Mouse (Mus musculus): Measurements from ENCODE around the gene Ecel1.

The Ecel1 gene

DNA sequence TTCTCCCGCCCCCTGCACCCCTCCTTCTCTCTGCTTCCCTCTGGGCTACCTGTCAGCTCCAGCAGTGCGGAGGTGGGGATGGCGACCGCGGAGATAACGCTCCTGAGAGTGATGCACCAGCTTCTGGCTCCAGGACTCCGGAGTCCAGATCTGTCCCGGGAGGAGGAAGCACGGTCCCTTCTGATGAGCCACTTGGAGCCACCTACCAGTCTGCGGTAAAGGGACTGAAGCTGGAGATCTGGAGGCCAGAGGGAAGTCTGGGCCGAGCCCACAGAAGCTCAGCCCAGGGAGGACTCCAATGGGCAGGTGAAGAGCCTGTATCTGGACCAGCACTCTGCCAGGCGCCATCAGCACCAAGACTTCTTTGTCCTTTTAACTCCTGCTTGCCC lies at the start of gene Ecel1:
Gene Ecel1, minus strand, starts transcription at position 323 of the 389 bp plus-strand sequence.
- DNase-seq (ENCODE audit: low spot score): no peak

DNA sequence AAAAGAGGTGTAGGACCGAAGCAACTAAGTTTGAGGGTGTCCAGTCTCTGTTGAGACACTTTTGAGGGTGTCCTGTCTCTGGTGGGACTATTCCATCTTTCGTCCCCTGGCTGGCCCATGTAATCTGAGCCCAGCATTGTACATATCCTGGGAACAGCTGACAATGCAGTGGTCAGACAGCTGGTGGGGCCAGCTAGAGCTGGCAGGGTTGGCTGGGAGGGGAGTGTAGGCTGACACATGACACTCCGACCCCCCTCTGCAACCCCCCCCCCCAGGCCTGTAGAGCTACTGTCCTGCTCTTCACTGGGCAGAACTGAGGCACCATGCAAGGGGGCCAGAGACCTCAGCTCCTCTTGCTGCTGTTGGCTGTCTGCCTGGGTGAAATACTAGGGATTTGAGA lies 49.2 kb upstream of the Ecel1 start:
- no peak for DNase-seq (ENCODE audit: low spot score)

DNA sequence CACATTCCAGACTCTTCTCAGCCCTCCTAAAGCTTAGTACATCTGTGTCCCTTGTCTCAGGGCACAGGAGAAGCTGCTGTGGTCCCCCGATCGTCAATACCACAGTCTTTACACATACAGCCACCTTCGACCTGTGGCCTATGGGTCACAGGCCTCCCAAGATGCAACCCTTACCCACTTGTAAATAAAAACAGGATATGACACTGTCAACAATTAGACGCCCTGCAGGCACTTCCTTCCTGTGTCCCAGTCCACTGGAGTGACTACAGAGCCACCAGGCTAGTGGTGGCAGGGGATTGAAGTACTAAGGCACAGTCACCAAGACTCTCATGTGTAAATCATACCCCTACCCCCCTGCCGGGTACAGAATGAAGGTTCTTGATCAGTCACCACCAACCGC lies 48.7 kb upstream of the Ecel1 start:
- DNase-seq (ENCODE audit: low spot score): no peak

DNA sequence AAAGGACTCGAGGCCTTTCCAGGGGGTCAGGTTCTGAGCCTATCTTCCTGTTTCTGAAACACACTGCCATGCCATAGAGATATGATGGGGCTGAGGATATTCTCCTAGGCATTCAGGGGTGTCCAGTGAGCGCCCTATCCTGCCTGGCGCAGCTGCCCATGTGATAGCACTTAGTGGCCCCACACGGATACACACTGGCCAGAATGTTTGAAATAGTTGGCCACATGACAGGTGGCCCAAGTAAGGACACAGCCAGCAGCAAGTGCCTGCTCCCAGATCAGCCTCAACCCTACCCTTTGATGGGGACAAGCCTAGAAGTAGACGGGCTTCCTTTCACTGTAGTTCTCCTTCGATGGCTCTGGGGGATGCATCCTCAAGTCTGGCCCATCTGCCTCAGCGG lies 48.1 kb upstream of the Ecel1 start, which contains the start of gene Chrng:
Gene Chrng, plus strand, starts transcription at position 193 of the 400 bp plus-strand sequence.
- DNase-seq (ENCODE audit: low spot score): no peak

DNA sequence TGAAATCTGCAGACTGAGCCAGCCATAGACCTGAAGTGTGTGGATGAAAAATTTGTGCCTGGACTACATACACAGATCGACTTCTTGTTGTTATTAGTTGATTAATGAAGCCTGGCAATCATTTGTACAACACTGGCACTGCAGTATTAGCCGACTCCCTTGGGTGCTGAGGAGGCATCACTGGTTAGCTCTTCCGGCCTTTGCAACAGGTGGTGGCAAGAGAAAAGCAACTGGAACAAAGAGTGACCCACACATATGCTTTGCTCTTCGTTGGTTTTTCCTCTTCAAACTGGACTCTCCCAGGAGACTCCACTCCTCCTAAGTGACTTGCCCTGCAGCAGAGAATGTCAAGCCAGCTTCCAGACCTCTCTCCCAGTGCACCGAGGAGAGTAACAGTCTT lies 47.5 kb upstream of the Ecel1 start:
- no peak for DNase-seq (ENCODE audit: low spot score)

DNA sequence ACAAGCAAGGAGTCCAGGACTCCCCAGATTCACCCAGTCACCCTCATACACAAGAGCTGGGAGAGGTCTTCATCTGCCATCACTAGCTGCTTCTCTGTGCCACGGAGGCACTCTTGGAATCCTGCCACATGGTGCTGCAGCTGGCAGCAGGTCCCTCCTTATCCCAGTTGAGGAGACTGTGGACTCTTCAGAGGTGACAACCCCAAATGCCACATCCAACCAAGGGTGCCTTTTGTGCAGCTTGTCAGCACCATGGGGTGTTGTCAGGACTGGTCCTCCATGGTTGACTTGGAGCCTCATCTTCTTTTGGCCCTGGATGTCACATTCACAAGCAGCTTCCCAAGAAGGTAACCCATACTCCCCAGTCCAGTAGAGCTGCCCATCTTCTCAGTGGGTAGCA lies 45.5 kb upstream of the Ecel1 start:
- DNase-seq (ENCODE audit: low spot score): no peak

- DNase-seq (ENCODE audit: low spot score): no peak
Observed at GRCm38 (mm10) chr1:87200811-87201210, 44.5 kb upstream of the Ecel1 start.

GRCm38 (mm10) chr1:87198119-87199065 lies 42.1 kb upstream of the Ecel1 start:
- no peak for DNase-seq (ENCODE audit: low spot score)

DNA sequence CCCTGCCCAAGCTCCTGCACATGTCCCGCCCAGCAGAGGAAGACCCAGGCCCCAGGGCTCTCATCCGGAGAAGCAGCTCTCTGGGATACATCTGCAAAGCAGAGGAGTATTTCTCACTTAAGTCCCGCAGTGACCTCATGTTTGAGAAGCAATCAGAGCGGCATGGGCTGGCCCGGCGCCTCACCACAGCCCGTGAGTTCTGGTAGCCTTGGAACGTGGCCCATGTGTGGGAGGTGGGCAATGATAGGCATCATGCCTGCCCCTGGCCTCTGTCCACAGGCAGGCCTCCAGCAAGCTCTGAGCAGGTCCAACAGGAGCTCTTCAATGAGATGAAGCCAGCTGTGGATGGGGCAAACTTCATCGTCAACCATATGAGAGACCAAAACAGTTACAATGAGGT lies 41.0 kb upstream of the Ecel1 start:
- DNase-seq (ENCODE audit: low spot score): no peak

- no peak for DNase-seq (ENCODE audit: low spot score)
Observed at GRCm38 (mm10) chr1:87190429-87190828, 34.1 kb upstream of the Ecel1 start, which contains the start of gene Chrnd. Gene Chrnd, plus strand, starts transcription at chr1:87190607.

DNA sequence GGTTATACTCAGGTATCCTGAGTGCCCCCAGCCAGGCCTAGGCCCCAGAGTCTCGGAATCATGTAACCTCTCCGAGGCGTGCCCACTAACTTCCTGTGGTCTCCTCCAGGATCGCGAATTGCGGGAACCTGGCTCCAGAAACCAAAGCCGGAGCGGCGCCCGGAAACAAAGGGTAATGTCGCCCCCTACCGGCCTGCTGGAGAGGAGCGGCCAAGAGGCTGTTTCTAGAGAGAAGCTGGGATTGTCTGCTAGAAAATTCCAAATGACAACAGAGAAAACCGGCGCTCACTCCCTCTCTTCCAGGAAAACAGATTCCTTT lies 30.7 kb upstream of the Ecel1 start:
- DNase-seq (ENCODE audit: low spot score): peak; percentile 44

- DNase-seq (ENCODE audit: low spot score): no peak
Observed at GRCm38 (mm10) chr1:87186261-87187036, 30.1 kb upstream of the Ecel1 start.

DNA sequence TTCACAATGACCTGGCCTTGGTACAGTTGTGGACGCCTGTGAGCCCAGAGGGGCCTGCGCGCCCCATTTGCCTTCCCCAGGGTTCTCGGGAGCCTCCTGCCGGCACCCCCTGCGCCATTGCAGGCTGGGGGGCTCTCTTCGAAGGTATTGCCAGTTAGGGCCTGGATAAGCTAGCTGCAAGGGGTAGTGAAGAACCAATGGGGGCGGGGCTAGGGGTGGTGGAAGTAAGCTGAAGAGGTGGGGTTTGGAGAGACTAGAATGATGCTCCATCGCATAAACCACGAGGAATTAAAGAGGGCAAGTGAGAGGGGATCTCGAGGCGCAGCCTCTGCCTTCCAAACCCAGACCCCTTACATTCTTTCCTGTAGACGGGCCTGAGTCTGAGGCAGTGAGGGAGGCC lies 29.2 kb upstream of the Ecel1 start:
- no peak for DNase-seq (ENCODE audit: low spot score)

- peak; percentile 66 for DNase-seq (ENCODE audit: low spot score)
Observed at GRCm38 (mm10) chr1:87184751-87185139, 28.4 kb upstream of the Ecel1 start.

DNA sequence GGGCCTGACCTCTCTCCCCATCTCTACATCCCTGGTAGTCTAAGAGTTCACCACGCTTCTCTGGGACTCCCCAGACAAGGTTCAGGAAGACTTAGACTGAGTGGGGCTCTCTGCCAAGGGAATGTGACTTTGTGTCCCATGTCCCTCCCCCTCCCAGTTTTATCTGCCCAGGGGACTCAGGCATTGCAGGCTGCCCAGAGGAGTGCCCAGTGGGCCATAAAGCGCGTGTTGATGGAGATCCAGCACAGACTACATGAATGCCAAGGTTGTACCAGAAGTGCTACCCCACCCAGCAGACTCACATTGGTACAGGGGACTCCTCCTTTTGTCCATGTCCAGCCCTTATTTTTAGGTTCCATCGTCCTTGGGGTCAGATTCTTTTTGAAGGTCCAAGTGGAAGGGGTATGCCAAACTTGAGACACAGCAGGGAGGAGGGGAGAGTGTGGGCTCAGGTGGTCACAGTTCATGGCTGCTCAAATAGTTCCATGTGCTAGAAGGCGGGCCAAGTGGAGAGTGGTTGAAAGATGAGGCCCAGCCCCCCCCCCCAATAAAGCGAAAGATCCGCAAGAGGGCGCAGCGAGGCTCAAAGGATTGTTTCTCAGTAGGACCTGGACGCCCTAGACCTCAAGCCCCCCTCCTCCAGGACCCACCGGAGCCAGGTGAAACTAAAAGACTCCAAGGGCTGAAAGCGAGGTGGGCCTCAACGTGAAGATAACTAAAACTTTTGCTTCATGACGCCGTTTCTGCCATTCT lies 27.9 kb upstream of the Ecel1 start:
- no peak for DNase-seq (ENCODE audit: low spot score)

DNA sequence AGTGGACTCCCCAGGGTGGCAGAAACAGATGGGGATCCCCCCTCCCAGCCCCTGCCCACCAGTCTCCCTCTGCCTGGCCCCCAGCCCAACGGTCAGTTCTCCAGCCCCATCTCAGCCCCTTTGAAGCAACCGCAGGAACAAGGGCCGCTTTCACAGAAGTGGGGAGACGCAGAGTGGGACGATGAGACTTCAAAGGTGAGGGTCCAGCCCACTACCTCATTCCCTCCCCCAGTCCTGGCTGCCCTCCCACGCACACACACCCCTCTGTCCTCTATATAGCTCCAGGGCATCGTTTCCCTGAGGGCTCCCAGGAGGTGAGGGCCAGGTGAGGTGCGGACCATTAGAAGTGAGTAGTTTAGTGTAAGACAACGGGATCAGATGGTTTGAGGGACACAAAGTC lies 26.7 kb upstream of the Ecel1 start, which contains the start of gene Prss56:
Gene Prss56, plus strand, starts transcription at position 301 of the 400 bp plus-strand sequence.
- no peak for DNase-seq (ENCODE audit: low spot score)

- DNase-seq (ENCODE audit: low spot score): peak; percentile 9
Observed at GRCm38 (mm10) chr1:87180896-87181295, 24.6 kb upstream of the Ecel1 start.

DNA sequence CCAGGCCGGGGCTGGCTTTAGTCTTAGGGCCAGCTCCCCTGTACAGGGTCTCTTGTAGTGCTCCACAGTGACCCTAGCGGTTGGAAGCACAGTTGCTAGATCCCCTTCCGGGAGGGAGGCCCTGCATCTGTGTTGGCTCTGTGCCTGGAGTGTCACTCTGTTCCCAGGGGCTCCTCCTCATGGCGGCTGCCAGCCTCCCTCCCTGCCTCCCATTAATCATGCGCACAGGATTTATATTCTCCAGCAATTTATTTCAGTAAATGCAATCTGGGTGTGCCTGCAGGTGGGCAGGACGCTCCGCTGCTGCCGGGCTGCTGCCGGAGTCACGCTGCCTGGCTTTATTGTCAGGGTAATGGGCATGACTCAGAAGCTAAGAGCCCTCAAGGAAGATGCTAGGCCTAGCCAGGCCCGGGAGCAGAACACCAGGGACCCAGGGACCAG lies 19.6 kb upstream of the Ecel1 start:
- DNase-seq (ENCODE audit: low spot score): no peak

DNA sequence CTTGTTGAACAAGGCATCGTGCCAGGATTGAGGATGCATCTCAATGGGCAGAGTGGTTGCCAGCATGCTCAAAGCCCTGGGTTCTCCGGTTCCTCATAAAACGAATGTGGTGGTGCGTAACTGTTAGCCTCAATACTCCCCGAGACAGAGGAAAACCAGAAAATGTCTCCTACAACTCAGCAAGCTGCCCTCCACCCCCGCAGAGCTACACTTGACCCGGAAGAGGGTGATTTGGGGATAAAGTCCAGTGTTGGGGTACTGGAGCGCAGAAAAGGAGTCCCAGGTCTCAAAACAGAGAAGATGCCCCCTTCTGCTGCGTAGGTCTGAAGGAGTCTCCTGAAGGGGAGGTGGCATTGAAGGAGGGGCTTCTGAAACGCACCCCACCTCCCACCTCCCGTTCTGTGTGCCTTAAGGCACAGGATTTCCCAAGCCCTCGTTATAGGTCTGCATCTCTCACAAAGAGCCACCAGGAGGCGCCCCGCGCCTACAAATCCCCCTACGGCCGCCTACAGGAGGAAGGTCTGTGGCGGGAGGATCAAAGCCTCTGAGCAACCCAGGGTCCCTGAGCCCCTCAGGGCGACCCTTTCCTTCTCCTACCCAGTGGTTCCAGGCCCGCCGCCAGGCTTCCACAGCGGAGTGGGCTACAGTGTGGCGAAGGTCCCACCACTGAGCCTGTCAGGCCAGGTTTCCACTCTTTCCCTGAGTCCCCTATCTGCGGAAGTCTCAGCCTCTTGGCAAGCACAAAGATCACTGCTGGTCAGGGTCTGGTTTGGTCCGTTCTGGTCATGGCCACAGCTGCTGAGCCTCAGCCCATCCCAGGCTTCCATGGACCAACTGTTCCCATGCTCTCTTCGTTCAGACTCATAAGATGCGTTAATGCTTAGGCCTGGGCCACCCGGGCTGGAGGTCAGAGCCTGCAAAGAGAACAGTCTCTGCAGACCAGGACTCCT lies 18.0 kb upstream of the Ecel1 start:
- DNase-seq (ENCODE audit: low spot score): peak; percentile 42

DNA sequence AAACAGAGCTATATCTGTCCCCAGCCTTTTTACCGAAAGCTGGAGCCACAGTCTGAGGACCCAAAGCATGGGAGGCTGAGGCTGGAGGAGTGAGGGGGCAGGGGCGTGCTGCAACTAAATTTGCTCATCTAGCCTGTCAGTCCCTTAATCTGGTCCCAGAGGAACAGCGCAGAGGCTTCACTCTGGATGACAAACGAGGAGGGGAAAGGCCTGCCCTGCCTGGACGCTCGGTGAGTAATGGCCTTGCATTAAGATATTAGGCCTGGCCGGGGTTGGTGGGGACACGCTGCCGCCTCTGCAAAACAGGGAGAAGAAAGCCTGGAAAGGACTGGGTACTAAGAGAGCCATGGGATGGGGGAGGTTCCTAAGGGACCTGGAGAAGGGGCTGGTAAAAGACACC lies 16.0 kb upstream of the Ecel1 start:
- DNase-seq (ENCODE audit: low spot score): no peak

DNA sequence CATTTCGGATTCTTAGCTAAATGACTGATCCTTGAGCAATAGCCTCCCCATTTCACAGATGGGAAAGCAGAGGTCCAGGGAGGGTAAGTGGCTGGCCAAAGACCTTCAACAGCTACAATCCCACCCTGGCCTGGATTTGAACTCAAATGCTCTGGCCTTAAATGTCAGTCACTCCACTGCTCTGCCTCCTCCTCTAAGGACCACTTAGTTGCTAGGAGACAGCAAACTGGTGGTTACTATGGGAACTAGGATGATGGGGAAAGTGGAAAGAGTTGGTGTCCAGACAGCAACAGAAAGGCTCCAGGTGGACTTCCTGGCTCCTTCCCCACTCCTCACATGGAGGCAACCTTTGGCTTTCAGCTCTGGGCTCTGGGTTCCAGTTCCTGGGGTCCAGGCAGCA lies 15.0 kb upstream of the Ecel1 start:
- no peak for DNase-seq (ENCODE audit: low spot score)
